Mouse (Mus musculus): Measurements from ENCODE around the gene Hdgfl2. TPM values are rescaled to one million over a fixed set of nuclear protein-coding genes. Genes with fewer than 3 reads are reported as not detected.
A peak's percentile ranks its signal among the peaks of the same experiment; 100 is the strongest.
"Not testable (repeated sequence)": the region's sequence is repeated elsewhere in the genome, so short reads cannot be mapped to it uniquely, and the experiment has no call there.

The Hdgfl2 gene
- polyA plus RNA-seq, 1 experiment from 2014 or later = 85.7 TPM

DNA sequence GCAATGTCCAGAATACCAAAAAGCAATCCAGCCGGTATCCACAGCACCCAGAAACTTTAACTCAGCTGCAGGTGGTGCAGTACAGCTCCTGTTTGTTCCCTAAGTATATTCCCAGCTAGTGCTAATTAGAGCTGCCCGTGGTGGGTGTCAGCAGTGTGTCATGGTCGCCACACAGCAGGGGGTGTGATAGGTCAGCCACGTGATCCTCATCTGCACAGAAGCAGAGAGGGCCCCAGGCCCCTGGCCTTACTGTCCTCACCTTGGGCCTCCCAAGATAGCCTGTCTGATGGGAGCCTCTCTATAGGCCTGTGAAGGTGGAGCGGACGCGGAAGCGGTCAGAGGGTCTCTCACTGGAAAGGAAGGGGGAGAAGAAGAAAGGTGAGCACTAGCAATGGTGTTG, 18.7 kb downstream of the Hdgfl2 start:
- Histone ChIP-seq H3K27me3 (replicated peaks) (no peaks in the 10 kb centered on the region), H3K4me1 (replicated peaks) (no peaks in the 10 kb centered on the region), H3K4me2 (replicated peaks) (no peak overlapping the region), H3K4me3 (replicated peaks) (no peak overlapping the region), H3K9me3 (no peaks in the 10 kb centered on the region), H3K27ac (no peak overlapping the region), H3K9ac (no peak overlapping the region), H3K36me3 (peaks cover 53% of the 10 kb centered on the region)
- no peak for ATAC-seq
- 96% methylated on average over 8 of the region's 8 CpGs for WGBS

DNA sequence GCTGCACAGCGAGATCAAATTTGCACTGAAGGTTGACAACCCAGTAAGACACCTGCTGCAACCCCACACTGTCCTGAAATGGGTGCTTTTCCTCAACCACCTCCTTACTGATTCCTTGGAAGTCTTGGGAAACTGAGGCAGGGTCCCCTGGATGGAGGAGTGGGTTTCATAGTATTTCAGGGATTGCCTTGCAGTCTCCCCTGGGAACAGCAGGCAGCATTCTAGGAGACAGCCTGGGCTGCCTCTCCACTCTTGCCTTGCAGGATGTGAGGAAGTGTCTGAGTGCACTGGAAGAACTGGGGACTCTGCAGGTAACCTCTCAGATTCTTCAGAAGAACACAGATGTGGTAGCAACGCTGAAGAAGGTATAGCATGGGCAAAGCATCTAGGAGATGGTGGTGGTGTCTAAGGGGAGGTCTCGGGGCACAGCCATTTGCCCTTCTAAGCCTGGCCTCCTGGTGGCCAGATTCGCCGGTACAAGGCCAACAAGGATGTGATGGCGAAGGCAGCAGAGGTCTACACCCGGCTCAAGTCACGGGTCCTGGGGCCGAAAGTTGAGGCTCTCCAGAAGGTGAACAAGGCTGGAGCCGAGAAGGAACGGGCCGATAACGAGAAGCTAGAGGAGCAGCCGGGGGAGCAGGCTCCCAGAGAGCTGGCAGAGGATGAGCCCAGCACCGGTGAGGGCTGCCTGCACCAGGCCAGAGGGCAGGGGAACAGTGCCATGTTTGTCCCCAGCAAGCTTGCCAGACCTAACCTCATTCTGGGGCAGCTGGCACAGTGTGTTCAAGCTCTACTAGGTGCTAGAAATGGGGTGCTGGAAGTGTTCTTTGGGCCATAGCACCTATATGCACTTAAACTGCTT, 19.5 kb downstream of the Hdgfl2 start:
- no peaks in the 10 kb centered on the region for H3K9me3 ChIP-seq
- 90% methylated on average over 15 of the region's 15 CpGs for WGBS
- ATAC-seq = no peak
- H3K4me1 ChIP-seq (replicated peaks) = no peaks in the 10 kb centered on the region
- H3K9ac ChIP-seq = no peak overlapping the region
- H3K4me2 ChIP-seq (replicated peaks) = no peak overlapping the region
- H3K36me3 ChIP-seq = peaks cover 50% of the 10 kb centered on the region
- H3K27ac ChIP-seq = no peak overlapping the region
- no peak overlapping the region for H3K4me3 ChIP-seq (replicated peaks)
- H3K27me3 ChIP-seq (replicated peaks) = no peaks in the 10 kb centered on the region

DNA sequence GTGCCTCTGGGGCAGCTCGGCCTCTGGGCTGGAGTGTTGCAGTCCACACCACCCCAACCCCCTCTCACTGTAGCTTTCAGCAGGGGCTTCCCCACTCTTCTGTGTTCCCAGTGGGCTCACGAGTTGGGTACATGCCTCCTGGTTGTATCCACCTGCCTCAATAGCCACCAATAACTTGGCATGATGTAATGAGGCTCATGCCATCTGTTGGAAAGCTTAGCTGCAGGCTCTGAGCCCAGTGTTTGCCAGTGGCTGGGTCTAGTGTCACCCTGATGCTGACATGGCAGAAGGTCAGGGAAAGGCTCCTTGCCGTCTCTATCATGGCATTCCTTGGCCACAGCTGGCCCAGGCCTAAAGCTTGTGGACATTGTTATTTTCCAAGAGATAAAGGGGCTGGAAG, 21.4 kb downstream of the Hdgfl2 start:
- no peak overlapping the region for H3K4me2 ChIP-seq (replicated peaks)
- H3K4me3 ChIP-seq (replicated peaks) = no peak overlapping the region
- WGBS = 88% methylated on average over 3 of the region's 3 CpGs
- no peaks in the 10 kb centered on the region for H3K27me3 ChIP-seq (replicated peaks)
- no peak for ATAC-seq
- no peaks in the 10 kb centered on the region for H3K4me1 ChIP-seq (replicated peaks)
- peaks cover 49% of the 10 kb centered on the region for H3K36me3 ChIP-seq
- no peaks in the 10 kb centered on the region for H3K9me3 ChIP-seq
- H3K9ac ChIP-seq = no peak overlapping the region
- no peak overlapping the region for H3K27ac ChIP-seq

DNA sequence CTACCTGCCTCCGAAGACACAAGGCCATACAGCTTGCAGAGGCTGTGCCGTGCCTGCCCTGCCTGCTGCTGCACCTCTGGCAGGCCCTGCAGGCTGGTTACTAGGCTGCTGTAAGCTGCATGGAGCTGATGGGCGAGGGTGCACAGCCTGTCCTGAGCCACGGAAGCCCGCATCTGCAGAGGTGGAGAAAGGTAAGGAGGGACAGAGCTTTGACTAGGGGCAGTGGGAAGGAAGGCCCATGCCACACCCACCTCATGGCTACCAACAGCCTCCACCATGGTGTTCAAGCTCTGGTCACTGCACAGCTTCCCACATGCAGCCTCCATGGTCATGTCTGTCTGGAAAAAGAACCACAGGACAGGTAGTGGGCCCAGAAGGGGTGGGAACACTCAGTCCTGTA, 22.7 kb downstream of the Hdgfl2 start:
- 91% methylated on average over 5 of the region's 5 CpGs for WGBS
- H3K4me2 ChIP-seq (replicated peaks) = no peak overlapping the region
- no peak overlapping the region for H3K27ac ChIP-seq
- no peak overlapping the region for H3K4me3 ChIP-seq (replicated peaks)
- no peaks in the 10 kb centered on the region for H3K27me3 ChIP-seq (replicated peaks)
- no peaks in the 10 kb centered on the region for H3K4me1 ChIP-seq (replicated peaks)
- H3K36me3 ChIP-seq = peaks cover 35% of the 10 kb centered on the region
- H3K9ac ChIP-seq = no peak overlapping the region
- ATAC-seq = no peak
- no peaks in the 10 kb centered on the region for H3K9me3 ChIP-seq

DNA sequence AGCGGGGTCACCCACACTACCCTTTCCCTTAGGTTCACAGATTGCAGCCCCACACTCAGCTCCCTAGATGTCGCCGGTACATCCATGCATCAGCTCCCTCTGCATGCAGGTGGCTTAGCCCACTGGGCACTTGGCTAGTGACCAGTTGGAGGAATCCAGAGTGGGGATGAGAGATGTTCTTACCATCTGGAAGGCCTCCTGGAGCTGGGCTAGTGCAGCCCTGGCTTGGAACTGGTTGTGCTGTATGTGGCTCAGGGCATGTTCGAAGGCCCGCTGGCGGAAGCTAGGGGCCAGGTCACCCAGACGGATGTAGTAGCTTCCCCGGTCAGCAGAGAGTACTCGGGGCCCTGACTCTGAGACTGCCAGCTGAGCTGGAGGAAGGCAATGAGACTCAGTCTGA, 23.5 kb downstream of the Hdgfl2 start:
- WGBS = 93% methylated on average over 9 of the region's 9 CpGs
- H3K9ac ChIP-seq = no peak overlapping the region
- H3K4me3 ChIP-seq (replicated peaks) = no peak overlapping the region
- peaks cover 30% of the 10 kb centered on the region for H3K36me3 ChIP-seq
- ATAC-seq = no peak
- no peak overlapping the region for H3K27ac ChIP-seq
- no peaks in the 10 kb centered on the region for H3K9me3 ChIP-seq
- no peaks in the 10 kb centered on the region for H3K27me3 ChIP-seq (replicated peaks)
- no peaks in the 10 kb centered on the region for H3K4me1 ChIP-seq (replicated peaks)
- no peak overlapping the region for H3K4me2 ChIP-seq (replicated peaks)

DNA sequence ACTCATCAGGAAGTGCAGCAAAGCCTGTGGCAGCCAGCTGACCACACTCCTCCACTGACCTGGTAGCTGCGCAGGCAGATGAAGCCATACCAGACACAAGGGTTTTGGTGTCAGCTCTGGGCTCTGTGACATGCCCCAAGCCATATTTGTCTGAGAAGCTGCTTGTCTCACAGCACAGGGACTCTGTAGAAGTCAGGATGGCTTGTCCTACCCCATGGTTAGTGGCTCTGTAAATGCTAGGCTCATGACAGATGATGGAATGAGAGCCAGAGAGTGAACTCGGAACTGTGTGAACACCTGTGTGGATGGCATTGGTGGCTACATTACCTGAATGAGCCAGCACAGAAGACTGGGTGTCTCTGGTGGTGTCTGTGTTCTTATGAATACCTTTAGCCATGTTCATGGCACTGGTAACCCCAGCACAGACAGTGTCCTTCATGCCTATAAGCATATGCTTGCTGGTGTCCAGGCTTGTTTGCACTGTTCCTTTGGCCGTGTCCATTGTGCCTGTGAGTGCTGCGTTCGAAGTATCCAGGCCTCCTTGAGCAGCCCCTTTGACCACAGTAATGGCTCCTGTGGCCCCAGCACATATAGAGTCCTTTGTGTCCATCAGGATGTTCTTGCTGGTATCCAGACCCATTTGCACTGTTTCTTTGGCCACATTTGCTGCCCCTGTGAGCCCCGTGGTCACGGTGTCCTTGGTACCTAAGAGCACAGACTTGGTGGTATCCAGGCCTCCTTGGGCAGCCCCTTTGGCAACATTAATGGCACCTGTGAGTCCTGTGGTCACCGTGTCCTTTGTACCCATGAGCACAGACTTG, 24.2 kb downstream of the Hdgfl2 start:
- no peak overlapping the region for H3K9ac ChIP-seq
- no peaks in the 10 kb centered on the region for H3K4me1 ChIP-seq (replicated peaks)
- H3K27me3 ChIP-seq (replicated peaks) = no peaks in the 10 kb centered on the region
- ATAC-seq = no peak
- H3K9me3 ChIP-seq = no peaks in the 10 kb centered on the region
- no peak overlapping the region for H3K4me2 ChIP-seq (replicated peaks)
- H3K27ac ChIP-seq = no peak overlapping the region
- H3K36me3 ChIP-seq = peaks cover 30% of the 10 kb centered on the region
- WGBS = 97% methylated on average over 8 of the region's 8 CpGs
- H3K4me3 ChIP-seq (replicated peaks) = no peak overlapping the region

DNA sequence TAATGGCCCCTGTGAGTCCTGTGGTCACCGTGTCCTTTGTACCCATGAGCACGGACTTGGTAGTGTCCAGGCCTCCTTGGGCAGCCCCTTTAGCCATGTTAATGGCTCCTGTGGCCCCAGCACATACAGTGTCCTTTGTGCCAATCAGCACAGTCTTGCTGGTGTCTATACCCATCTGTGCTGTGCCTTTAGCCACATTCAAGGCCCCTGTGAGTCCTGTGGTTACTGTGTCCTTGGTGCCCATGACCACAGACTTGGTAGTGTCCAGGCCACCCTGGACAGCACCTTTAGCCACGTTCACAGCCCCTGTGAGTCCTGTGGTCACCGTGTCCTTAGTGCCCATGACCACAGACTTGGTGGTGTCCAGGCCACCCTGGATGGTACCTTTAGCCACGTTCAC, 25.4 kb downstream of the Hdgfl2 start:
- H3K9ac ChIP-seq; H3K9me3 ChIP-seq; H3K4me1 ChIP-seq (replicated peaks); H3K4me3 ChIP-seq (replicated peaks); H3K27me3 ChIP-seq (replicated peaks); H3K4me2 ChIP-seq (replicated peaks); H3K27ac ChIP-seq; ATAC-seq: not testable (repeated sequence)
- peaks cover 23% of the 10 kb centered on the region for H3K36me3 ChIP-seq
- WGBS = 94% methylated on average over 5 of the region's 5 CpGs

DNA sequence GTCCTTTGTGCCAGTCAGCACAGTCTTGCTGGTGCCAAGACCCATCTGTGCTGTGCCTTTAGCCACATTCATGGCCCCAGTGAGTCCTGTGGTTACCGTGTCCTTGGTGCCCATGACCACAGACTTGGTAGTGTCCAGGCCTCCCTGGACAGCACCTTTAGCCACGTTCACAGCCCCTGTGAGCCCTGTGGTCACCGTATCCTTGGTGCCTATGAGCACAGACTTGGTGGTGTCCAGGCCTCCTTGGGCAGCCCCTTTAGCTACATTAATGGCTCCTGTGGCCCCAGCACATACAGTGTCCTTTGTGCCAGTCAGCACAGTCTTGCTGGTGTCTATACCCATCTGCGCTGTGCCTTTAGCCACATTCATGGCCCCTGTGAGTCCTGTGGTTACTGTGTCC, 27.0 kb downstream of the Hdgfl2 start:
- H3K27me3 ChIP-seq (replicated peaks); H3K36me3 ChIP-seq; H3K9me3 ChIP-seq; H3K4me1 ChIP-seq (replicated peaks); H3K27ac ChIP-seq; H3K4me3 ChIP-seq (replicated peaks); H3K4me2 ChIP-seq (replicated peaks); ATAC-seq; H3K9ac ChIP-seq: not testable (repeated sequence)
- 96% methylated on average over 4 of the region's 4 CpGs for WGBS

DNA sequence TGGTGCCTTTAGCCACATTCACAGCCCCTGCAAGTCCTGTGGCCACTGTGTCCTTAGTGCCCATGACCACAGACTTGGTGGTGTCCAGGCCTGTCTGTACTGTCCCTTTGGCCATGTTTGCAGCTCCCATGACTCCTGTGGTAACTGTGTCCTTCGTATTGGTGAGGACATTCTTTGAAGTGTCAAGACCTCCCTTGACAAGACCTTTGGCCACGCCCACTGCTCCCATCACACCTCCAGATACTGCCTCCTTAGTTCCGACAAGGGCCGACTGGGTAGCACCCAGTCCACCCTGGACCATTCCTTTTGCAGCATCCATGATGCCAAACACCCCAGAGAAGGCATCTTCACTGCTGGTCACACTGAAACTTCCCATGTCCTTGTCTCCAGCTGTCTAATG, 27.5 kb downstream of the Hdgfl2 start:
- no peaks in the 10 kb centered on the region for H3K27me3 ChIP-seq (replicated peaks)
- peaks cover 6% of the 10 kb centered on the region; the same call in 1 of the 2 replicates for H3K36me3 ChIP-seq
- H3K4me1 ChIP-seq (replicated peaks) = no peaks in the 10 kb centered on the region
- H3K4me3 ChIP-seq (replicated peaks) = no peak overlapping the region
- no peak overlapping the region for H3K9ac ChIP-seq
- H3K4me2 ChIP-seq (replicated peaks) = no peak overlapping the region
- 64% methylated on average over 4 of the region's 4 CpGs for WGBS
- ATAC-seq = no peak
- H3K27ac ChIP-seq = no peak overlapping the region
- no peaks in the 10 kb centered on the region for H3K9me3 ChIP-seq

DNA sequence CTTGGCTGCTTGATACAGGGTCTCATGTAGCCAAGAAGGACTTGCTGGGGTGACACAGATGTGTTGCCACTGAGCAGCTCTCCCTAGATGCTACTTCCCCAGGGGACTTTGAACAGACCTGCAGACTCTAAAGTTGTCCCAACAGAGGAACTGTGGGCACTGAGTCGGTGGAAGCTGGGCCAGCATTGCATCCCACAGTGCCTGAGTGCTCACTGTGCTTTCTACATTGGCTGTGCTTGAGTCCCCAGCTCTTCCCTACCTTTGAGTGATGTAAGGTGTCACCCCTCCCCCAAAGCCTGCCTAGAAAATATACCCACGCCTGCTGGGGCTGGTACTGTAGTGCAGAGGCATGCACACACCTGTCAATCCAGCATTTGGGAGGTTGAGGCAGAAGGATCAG, 28.3 kb downstream of the Hdgfl2 start:
- H3K4me2 ChIP-seq (replicated peaks) = no peak overlapping the region
- no peaks in the 10 kb centered on the region for H3K4me1 ChIP-seq (replicated peaks)
- WGBS = 58% methylated on average over 2 of the region's 2 CpGs
- H3K27me3 ChIP-seq (replicated peaks) = no peaks in the 10 kb centered on the region
- no peaks in the 10 kb centered on the region for H3K9me3 ChIP-seq
- H3K9ac ChIP-seq = no peak overlapping the region
- no peak for ATAC-seq
- H3K4me3 ChIP-seq (replicated peaks) = no peak overlapping the region
- H3K27ac ChIP-seq = no peak overlapping the region
- peaks cover 2% of the 10 kb centered on the region; the same call in 1 of the 2 replicates for H3K36me3 ChIP-seq

DNA sequence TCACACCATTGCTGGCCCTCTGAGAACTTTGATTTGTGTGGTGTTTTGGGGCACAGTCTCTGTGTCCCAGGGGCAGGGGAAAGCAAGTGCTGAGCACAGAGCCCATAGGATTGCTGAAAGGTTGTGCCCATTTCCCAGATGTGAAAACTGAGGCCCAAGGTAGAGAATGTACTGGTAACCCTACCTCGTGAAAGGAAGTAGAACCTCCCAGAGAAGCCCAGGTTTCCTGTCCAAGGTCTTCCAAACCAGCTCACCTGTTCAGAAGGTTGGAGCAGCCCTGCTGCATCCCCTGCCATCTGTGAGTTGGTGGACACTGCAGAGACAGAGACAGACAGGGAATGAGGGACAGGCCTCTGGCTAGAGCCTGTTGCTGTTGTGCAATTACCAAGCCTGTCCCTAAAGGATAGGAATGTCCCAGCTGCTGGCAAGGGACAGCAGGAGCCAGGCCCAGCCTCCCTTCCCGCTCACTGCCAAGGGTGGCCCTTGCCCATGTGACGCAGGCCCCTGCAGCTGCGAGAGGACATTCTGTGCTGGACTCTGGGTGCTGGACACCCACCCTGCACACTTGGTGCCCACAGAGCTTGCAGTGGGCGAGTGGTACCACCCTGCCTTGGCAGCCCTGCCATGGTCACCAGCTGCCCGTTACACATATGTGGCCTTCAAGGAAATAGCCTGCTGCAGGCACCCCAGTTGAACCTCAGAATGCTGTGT, 29.1 kb downstream of the Hdgfl2 start:
- Histone ChIP-seq H3K9ac (0 out of 2 replicates have a peak overlapping the region, but pooled peaks have one; percentile 5), H3K27me3 (replicated peaks) (no peaks in the 10 kb centered on the region), H3K27ac (no peak overlapping the region), H3K9me3 (no peaks in the 10 kb centered on the region), H3K36me3 (no peaks in the 10 kb centered on the region), H3K4me2 (replicated peaks) (no peak overlapping the region), H3K4me1 (replicated peaks) (no peaks in the 10 kb centered on the region), H3K4me3 (replicated peaks) (no peak overlapping the region)
- no peak for ATAC-seq
- WGBS = 75% methylated on average over 6 of the region's 6 CpGs

Measured in intestine, embryonic 15.5 days (tissue).